Mouse (Mus musculus): ENCODE results near the gene Atp1a4.

Atp1a4 gene

GRCm38 (mm10) chr1:172192217-172192616 is 66.0 kb downstream of the Atp1a4 start:
- no peak for DNase-seq

GRCm38 (mm10) chr1:172191578-172191977 is 66.6 kb downstream of the Atp1a4 start:
- DNase-seq, result no peak

GRCm38 (mm10) chr1:172188891-172189290 is 69.3 kb downstream of the Atp1a4 start:
- DNase-seq, result peak; percentile 20 to 26

- DNase-seq, result no peak
Measured at GRCm38 (mm10) chr1:172186401-172187289, 71.6 kb downstream of the Atp1a4 start.

- DNase-seq, result no peak
Measured at GRCm38 (mm10) chr1:172183915-172184314, 74.3 kb downstream of the Atp1a4 start.

- no peak for DNase-seq
Measured at GRCm38 (mm10) chr1:172183056-172183455, 75.2 kb downstream of the Atp1a4 start.

GRCm38 (mm10) chr1:172181777-172182176 is 76.4 kb downstream of the Atp1a4 start:
- DNase-seq, result no peak

GRCm38 (mm10) chr1:172180881-172181280 is 77.3 kb downstream of the Atp1a4 start:
- DNase-seq, result no peak

- DNase-seq, result no peak
Measured at GRCm38 (mm10) chr1:172179102-172179501, 79.1 kb downstream of the Atp1a4 start.

- DNase-seq, result no peak
Measured at GRCm38 (mm10) chr1:172177791-172178190, 80.4 kb downstream of the Atp1a4 start.

All from B cell, adult 2 months (primary cell).